Mouse (Mus musculus): ENCODE results near the gene Tigar. TPM values are rescaled to one million over a fixed set of nuclear protein-coding genes. Genes with fewer than 3 reads are reported as not detected.

The Tigar gene
- polyA plus RNA-seq, 1 experiment from 2014 or later = 7.3 TPM

- Histone ChIP-seq H3K4me1 (peaks cover 28% of the 10 kb centered on the region), H3K27ac (no peak overlapping the region), H3K4me3 (no peak overlapping the region), H3K9me3 (no peaks in the 10 kb centered on the region), H3K27me3 (ENCODE audit: poor library complexity, severe bottlenecking) (no peaks in the 10 kb centered on the region), H3K36me3 (replicated peaks) (peaks cover 99% of the 10 kb centered on the region)
- no peak for DNase-seq (ENCODE audit: extremely low spot score, low spot score)
- WGBS = 85% methylated on average over 3 of the region's 3 CpGs
Observed at GRCm38 (mm10) chr6:127132719-127133118, 23.4 kb upstream of the Tigar start.

- H3K36me3 ChIP-seq (replicated peaks) = peaks cover 99% of the 10 kb centered on the region
- H3K9me3 ChIP-seq = no peaks in the 10 kb centered on the region
- DNase-seq (ENCODE audit: extremely low spot score, low spot score) = no peak
- H3K4me3 ChIP-seq = no peak overlapping the region
- WGBS = 89% methylated on average over 3 of the region's 3 CpGs
- no peaks in the 10 kb centered on the region for H3K27me3 ChIP-seq (ENCODE audit: poor library complexity, severe bottlenecking)
- H3K4me1 ChIP-seq = peaks cover 28% of the 10 kb centered on the region
- no peak overlapping the region for H3K27ac ChIP-seq
Observed at GRCm38 (mm10) chr6:127131946-127132345, 22.6 kb upstream of the Tigar start.

DNA sequence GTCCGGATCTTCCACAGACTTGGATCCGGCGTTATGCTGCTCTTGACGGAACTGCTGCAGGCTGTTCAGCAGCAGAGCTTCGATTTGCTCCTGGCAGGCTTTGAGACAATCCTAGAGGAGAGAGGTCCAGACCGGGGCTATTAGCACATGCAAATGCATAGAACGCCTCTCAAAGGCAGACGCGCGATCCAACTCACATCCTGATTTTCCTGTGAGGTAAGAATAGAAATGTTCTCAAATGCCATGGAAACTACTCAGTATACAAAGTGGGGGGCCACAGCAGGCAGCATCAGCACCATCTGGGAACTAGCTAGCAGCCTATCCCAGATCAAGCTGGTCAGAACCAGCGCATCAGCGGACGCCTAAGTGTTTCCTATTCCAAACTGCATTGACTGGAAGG is 21.0 kb upstream of the Tigar start:
- H3K36me3 ChIP-seq (replicated peaks) = peaks cover 97% of the 10 kb centered on the region
- no peaks in the 10 kb centered on the region for H3K27me3 ChIP-seq (ENCODE audit: poor library complexity, severe bottlenecking)
- WGBS = 70% methylated on average over 13 of the region's 13 CpGs
- no peak for DNase-seq (ENCODE audit: extremely low spot score, low spot score)
- H3K4me3 ChIP-seq = no peak overlapping the region
- H3K9me3 ChIP-seq = no peaks in the 10 kb centered on the region
- no peak overlapping the region for H3K27ac ChIP-seq
- H3K4me1 ChIP-seq = peaks cover 27% of the 10 kb centered on the region

DNA sequence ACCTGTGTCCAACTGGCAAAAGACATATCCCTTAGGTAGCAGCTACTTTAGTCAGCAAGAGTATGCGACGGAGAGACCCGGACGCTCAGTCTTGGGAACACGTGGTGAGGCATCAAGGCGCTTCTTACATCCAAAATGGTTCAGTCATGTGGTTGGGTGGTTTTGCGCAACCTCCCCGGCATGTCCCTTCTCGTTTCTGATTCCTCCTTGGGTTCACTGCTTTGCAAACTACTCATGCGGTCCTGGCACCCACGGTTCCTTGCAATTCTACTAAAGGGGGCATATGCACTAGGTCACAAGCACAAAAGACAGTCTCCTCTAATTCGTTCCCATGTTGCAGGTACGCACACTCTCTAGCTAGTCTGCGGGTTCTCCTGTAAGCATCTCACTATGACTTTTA is 20.3 kb upstream of the Tigar start:
- DNase-seq (ENCODE audit: extremely low spot score, low spot score) = no peak
- Histone ChIP-seq H3K4me3 (no peak overlapping the region), H3K27ac (no peak overlapping the region), H3K36me3 (replicated peaks) (peaks cover 92% of the 10 kb centered on the region), H3K27me3 (ENCODE audit: poor library complexity, severe bottlenecking) (no peaks in the 10 kb centered on the region), H3K4me1 (peaks cover 19% of the 10 kb centered on the region), H3K9me3 (no peaks in the 10 kb centered on the region)
- WGBS = 94% methylated on average over 14 of the region's 14 CpGs

- Histone ChIP-seq H3K36me3 (replicated peaks) (peaks cover 32% of the 10 kb centered on the region), H3K27ac (no peak overlapping the region), H3K4me3 (no peak overlapping the region), H3K9me3 (no peaks in the 10 kb centered on the region), H3K4me1 (no peaks in the 10 kb centered on the region; the same call in 1 of the 2 replicates), H3K27me3 (ENCODE audit: poor library complexity, severe bottlenecking) (no peaks in the 10 kb centered on the region)
- WGBS = 92% methylated on average over 7 of the region's 7 CpGs
- DNase-seq (ENCODE audit: extremely low spot score, low spot score) = no peak
Observed at GRCm38 (mm10) chr6:127123506-127123905, 14.1 kb upstream of the Tigar start.

GRCm38 (mm10) chr6:127122996-127123395 is 13.6 kb upstream of the Tigar start:
- H3K36me3 ChIP-seq (replicated peaks) = peaks cover 27% of the 10 kb centered on the region
- no peaks in the 10 kb centered on the region for H3K27me3 ChIP-seq (ENCODE audit: poor library complexity, severe bottlenecking)
- no peaks in the 10 kb centered on the region; the same call in 1 of the 2 replicates for H3K4me1 ChIP-seq
- WGBS = 87% methylated on average over 5 of the region's 5 CpGs
- no peak for DNase-seq (ENCODE audit: extremely low spot score, low spot score)
- no peak overlapping the region for H3K4me3 ChIP-seq
- H3K27ac ChIP-seq = no peak overlapping the region
- H3K9me3 ChIP-seq = no peaks in the 10 kb centered on the region

- WGBS = 76% methylated on average over 4 of the region's 4 CpGs
- DNase-seq (ENCODE audit: extremely low spot score, low spot score) = no peak
Observed at GRCm38 (mm10) chr6:127122221-127122806, 13.0 kb upstream of the Tigar start.

DNA sequence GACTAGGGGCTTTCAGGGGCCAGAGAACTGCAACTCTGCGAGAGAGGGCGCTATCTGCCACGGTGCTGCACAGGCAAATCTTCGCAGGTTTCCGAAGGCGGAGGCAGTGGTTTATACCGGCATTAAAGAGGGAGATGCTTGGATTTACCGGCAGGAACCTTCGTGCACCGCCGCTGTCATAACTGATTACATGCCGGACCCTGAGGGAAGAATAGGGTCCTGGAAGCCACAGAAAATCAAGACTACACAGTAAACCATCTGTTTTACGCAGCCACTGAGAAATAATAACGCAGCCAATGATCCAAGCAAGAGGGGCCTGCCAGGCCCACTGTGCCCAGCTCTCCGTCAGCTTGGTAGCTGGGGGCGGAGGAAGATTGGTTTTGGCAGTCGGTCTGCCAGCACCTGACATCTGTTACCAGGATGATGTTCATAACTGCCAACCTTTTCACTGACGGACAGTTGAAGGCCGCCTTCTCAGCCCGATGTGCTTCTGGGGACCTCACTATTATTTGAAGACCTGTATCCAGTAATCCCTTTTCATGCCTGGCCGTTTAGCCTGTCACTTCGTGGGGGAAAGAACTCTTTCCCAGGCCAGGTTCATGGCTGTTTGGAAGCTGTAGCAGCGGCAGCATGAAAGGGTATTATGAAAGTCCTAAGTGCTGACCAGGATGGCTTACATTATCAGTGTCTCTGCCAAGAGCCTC is 5.5 kb upstream of the Tigar start:
- H3K27me3 ChIP-seq (ENCODE audit: poor library complexity, severe bottlenecking) = peaks cover 15% of the 10 kb centered on the region
- peaks cover 4% of the 10 kb centered on the region for H3K4me1 ChIP-seq
- no peaks in the 10 kb centered on the region for H3K9me3 ChIP-seq
- no peaks in the 10 kb centered on the region for H3K36me3 ChIP-seq (replicated peaks)
- no peak for DNase-seq (ENCODE audit: extremely low spot score, low spot score)
- H3K27ac ChIP-seq = no peak overlapping the region
- no peak overlapping the region for H3K4me3 ChIP-seq
- WGBS = 67% methylated on average over 23 of the region's 23 CpGs

More at GRCm38 (mm10) chr6:127122221-127122806, 13.0 kb upstream of the Tigar start:
- no peaks in the 10 kb centered on the region; the same call in 1 of the 2 replicates for H3K4me1 ChIP-seq
- H3K27ac ChIP-seq = no peak overlapping the region
- no peak overlapping the region for H3K4me3 ChIP-seq
- no peaks in the 10 kb centered on the region for H3K9me3 ChIP-seq
- H3K36me3 ChIP-seq (replicated peaks) = peaks cover 20% of the 10 kb centered on the region
- no peaks in the 10 kb centered on the region for H3K27me3 ChIP-seq (ENCODE audit: poor library complexity, severe bottlenecking)

DNA sequence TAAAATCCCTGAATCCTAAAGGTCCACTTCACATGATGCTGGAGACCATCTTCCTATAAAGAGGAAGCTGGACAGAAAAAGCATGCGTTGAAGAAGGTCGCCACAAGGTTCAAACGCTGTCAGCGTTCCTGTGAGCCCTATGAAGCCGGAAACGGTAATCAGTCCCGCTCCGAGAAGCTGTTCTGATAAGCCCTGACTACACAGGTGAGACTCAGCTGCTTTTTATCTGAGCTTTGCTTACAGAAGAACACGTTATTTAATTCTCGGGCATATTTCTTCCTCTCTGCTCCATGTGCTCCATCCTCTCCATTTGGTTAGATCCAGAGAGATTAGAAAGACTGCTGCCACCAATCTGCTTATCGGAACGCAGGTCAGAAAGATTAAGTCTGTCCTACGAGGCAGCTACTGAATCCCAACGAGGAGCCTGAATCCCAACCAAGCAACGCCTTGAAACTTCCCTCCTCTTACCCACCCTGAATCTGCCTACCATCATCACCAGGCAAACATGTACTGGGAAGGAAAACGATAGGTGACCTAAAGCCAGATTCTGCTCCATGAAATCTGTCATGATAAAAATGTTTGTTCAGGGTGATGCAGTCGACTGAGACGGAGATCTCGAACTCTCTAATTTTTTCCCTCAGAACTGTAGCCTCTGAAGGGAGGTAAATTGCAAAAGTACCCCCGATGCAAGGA is 843 bp downstream of the Tigar start:
- Histone ChIP-seq H3K27me3 (ENCODE audit: poor library complexity, severe bottlenecking) (0 out of 2 replicates have a peak, but pooled peaks cover 6% of the 10 kb centered on the region), H3K4me1 (peaks cover 20% of the 10 kb centered on the region), H3K4me3 (peak overlapping the region; percentile 76), H3K9me3 (no peaks in the 10 kb centered on the region), H3K27ac (peak overlapping the region; percentile 82; the same call in 1 of the 2 replicates), H3K36me3 (replicated peaks) (no peaks in the 10 kb centered on the region; the same call in 1 of the 2 replicates)
- DNase-seq (ENCODE audit: extremely low spot score, low spot score) = no peak
- WGBS = 50% methylated on average over 20 of the region's 20 CpGs

- H3K4me1 ChIP-seq = peaks cover 20% of the 10 kb centered on the region
- no peaks in the 10 kb centered on the region for H3K9me3 ChIP-seq
- H3K27me3 ChIP-seq (ENCODE audit: poor library complexity, severe bottlenecking) = 0 out of 2 replicates have a peak, but pooled peaks cover 6% of the 10 kb centered on the region
- peaks cover 5% of the 10 kb centered on the region for H3K36me3 ChIP-seq (replicated peaks)
- no peak overlapping the region for H3K4me3 ChIP-seq
- H3K27ac ChIP-seq = no peak overlapping the region
- no peak for DNase-seq (ENCODE audit: extremely low spot score, low spot score)
Observed at GRCm38 (mm10) chr6:127107413-127107812, 1.9 kb downstream of the Tigar start.

- Histone ChIP-seq H3K36me3 (replicated peaks) (peaks cover 11% of the 10 kb centered on the region), H3K27me3 (ENCODE audit: poor library complexity, severe bottlenecking) (0 out of 2 replicates have a peak, but pooled peaks cover 6% of the 10 kb centered on the region), H3K9me3 (no peaks in the 10 kb centered on the region), H3K4me3 (no peak overlapping the region), H3K27ac (no peak overlapping the region), H3K4me1 (peaks cover 20% of the 10 kb centered on the region)
- no peak for DNase-seq (ENCODE audit: extremely low spot score, low spot score)
- WGBS = 72% methylated on average over 5 of the region's 5 CpGs
Observed at GRCm38 (mm10) chr6:127106726-127107125, 2.6 kb downstream of the Tigar start.

DNA sequence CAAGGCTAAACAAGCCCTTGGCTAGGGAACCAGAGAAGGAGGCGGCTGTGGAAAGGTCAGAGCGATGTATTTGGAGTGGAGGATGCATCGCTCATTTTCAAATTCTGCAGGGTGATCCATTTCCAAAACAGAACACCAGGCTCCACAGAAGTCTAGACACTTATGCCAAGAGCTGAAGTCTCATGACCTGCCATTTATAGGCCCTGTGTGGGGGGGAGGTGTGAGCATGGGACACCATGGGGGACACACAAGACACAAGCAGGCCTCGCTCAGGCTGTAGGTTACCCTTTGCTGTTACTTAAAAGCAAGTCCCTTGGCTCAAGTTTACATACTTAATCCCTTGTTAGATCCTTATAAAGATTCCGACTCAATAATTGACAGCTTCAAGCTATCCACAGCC is 3.2 kb downstream of the Tigar start:
- no peak overlapping the region for H3K27ac ChIP-seq
- H3K4me1 ChIP-seq = peaks cover 20% of the 10 kb centered on the region
- H3K27me3 ChIP-seq (ENCODE audit: poor library complexity, severe bottlenecking) = 0 out of 2 replicates have a peak, but pooled peaks cover 6% of the 10 kb centered on the region
- no peak for DNase-seq (ENCODE audit: extremely low spot score, low spot score)
- 89% methylated on average over 5 of the region's 5 CpGs for WGBS
- H3K9me3 ChIP-seq = no peaks in the 10 kb centered on the region
- H3K4me3 ChIP-seq = no peak overlapping the region
- H3K36me3 ChIP-seq (replicated peaks) = peaks cover 16% of the 10 kb centered on the region

- Histone ChIP-seq H3K9me3 (no peaks in the 10 kb centered on the region), H3K27me3 (ENCODE audit: poor library complexity, severe bottlenecking) (no peaks in the 10 kb centered on the region), H3K36me3 (replicated peaks) (peaks cover 25% of the 10 kb centered on the region), H3K27ac (no peak overlapping the region), H3K4me1 (peaks cover 19% of the 10 kb centered on the region), H3K4me3 (no peak overlapping the region)
- 62% methylated on average over 6 of the region's 6 CpGs for WGBS
- DNase-seq (ENCODE audit: extremely low spot score, low spot score) = peak; percentile 65
Observed at GRCm38 (mm10) chr6:127105107-127105506, 4.2 kb downstream of the Tigar start.
